Mouse (Mus musculus): ENCODE measurements at regions not wholly inside any gene's neighbourhood (a gene's known extent, or its start where the extent isn't known, plus 50 kb on each side); places are given as distances from the start of the nearest gene placed in this dataset.

- peaks cover 4% of the 10 kb centered on the region for H3K4me1 ChIP-seq (ENCODE audit: control insufficient read depth, insufficient read depth, low read length)
- no peak overlapping the region for H3K27ac ChIP-seq (ENCODE audit: low read depth, low read length)
- no peak for ATAC-seq (replicated peaks; ENCODE audit: insufficient number of reproducible peaks, low FRiP score, low TSS enrichment)
- no peak overlapping the region for H3K9ac ChIP-seq (ENCODE audit: low read depth, low read length)
- no peak overlapping the region for H3K4me3 ChIP-seq (ENCODE audit: low read depth, low read length)
- WGBS (ENCODE audit: insufficient replicate concordance), result 52% methylated on average over 5 of the region's 5 CpGs
- no peaks in the 10 kb centered on the region for H3K9me3 ChIP-seq (replicated peaks; ENCODE audit: control insufficient read depth, low read length)
- no peak overlapping the region for H3K4me2 ChIP-seq
- H3K36me3 ChIP-seq (ENCODE audit: control insufficient read depth, insufficient read depth, low read length), result no peaks in the 10 kb centered on the region
- no peaks in the 10 kb centered on the region for H3K27me3 ChIP-seq (ENCODE audit: control insufficient read depth, insufficient read depth, low read length)
These were observed 52.1 kb upstream of the Hmcn1 start for GRCm38 (mm10) chr1:151045334-151045733.

- 58% methylated on average over 7 of the region's 7 CpGs for WGBS (ENCODE audit: insufficient replicate concordance)
- ATAC-seq (replicated peaks; ENCODE audit: insufficient number of reproducible peaks, low FRiP score, low TSS enrichment), result no peak
- no peaks in the 10 kb centered on the region for H3K36me3 ChIP-seq (ENCODE audit: control insufficient read depth, insufficient read depth, low read length)
- H3K27me3 ChIP-seq (ENCODE audit: control insufficient read depth, insufficient read depth, low read length), result no peaks in the 10 kb centered on the region
- H3K4me3 ChIP-seq (ENCODE audit: low read depth, low read length), result no peak overlapping the region
- H3K4me1 ChIP-seq (ENCODE audit: control insufficient read depth, insufficient read depth, low read length), result no peaks in the 10 kb centered on the region; the same call in 1 of the 2 replicates
- H3K4me2 ChIP-seq, result no peak overlapping the region
- H3K27ac ChIP-seq (ENCODE audit: low read depth, low read length), result no peak overlapping the region
- no peaks in the 10 kb centered on the region for H3K9me3 ChIP-seq (replicated peaks; ENCODE audit: control insufficient read depth, low read length)
- H3K9ac ChIP-seq (ENCODE audit: low read depth, low read length), result no peak overlapping the region
These were observed 53.4 kb upstream of the Hmcn1 start for GRCm38 (mm10) chr1:151046626-151047025.

- Histone ChIP-seq H3K36me3 (ENCODE audit: control insufficient read depth, insufficient read depth, low read length) (no peaks in the 10 kb centered on the region), H3K27me3 (ENCODE audit: control insufficient read depth, insufficient read depth, low read length) (no peaks in the 10 kb centered on the region), H3K9ac (ENCODE audit: low read depth, low read length) (no peak overlapping the region), H3K4me1 (ENCODE audit: control insufficient read depth, insufficient read depth, low read length) (peaks cover 4% of the 10 kb centered on the region), H3K27ac (ENCODE audit: low read depth, low read length) (no peak overlapping the region), H3K4me3 (ENCODE audit: low read depth, low read length) (no peak overlapping the region), H3K4me2 (no peak overlapping the region), H3K9me3 (replicated peaks; ENCODE audit: control insufficient read depth, low read length) (no peaks in the 10 kb centered on the region)
- ATAC-seq (replicated peaks; ENCODE audit: insufficient number of reproducible peaks, low FRiP score, low TSS enrichment), result no peak
- 69% methylated on average over 19 of the region's 19 CpGs for WGBS (ENCODE audit: insufficient replicate concordance)
These were observed 56.7 kb upstream of the Hmcn1 start for GRCm38 (mm10) chr1:151049726-151050506.

GRCm38 (mm10) chr1:151050507-151050816 lies 57.2 kb upstream of the Hmcn1 start:
- Histone ChIP-seq H3K9me3 (replicated peaks; ENCODE audit: control insufficient read depth, low read length) (no peaks in the 10 kb centered on the region), H3K9ac (ENCODE audit: low read depth, low read length) (no peak overlapping the region), H3K4me1 (ENCODE audit: control insufficient read depth, insufficient read depth, low read length) (peaks cover 5% of the 10 kb centered on the region), H3K27me3 (ENCODE audit: control insufficient read depth, insufficient read depth, low read length) (no peaks in the 10 kb centered on the region), H3K4me2 (no peak overlapping the region), H3K27ac (ENCODE audit: low read depth, low read length) (no peak overlapping the region), H3K36me3 (ENCODE audit: control insufficient read depth, insufficient read depth, low read length) (no peaks in the 10 kb centered on the region), H3K4me3 (ENCODE audit: low read depth, low read length) (no peak overlapping the region)
- no peak for ATAC-seq (replicated peaks; ENCODE audit: insufficient number of reproducible peaks, low FRiP score, low TSS enrichment)
- 86% methylated on average over 3 of the region's 3 CpGs for WGBS (ENCODE audit: insufficient replicate concordance)

GRCm38 (mm10) chr1:151053268-151053667 lies 60.0 kb upstream of the Hmcn1 start:
- H3K9ac ChIP-seq (ENCODE audit: low read depth, low read length), result no peak overlapping the region
- no peaks in the 10 kb centered on the region for H3K9me3 ChIP-seq (replicated peaks; ENCODE audit: control insufficient read depth, low read length)
- H3K36me3 ChIP-seq (ENCODE audit: control insufficient read depth, insufficient read depth, low read length), result no peaks in the 10 kb centered on the region
- no peak overlapping the region for H3K4me3 ChIP-seq (ENCODE audit: low read depth, low read length)
- H3K27ac ChIP-seq (ENCODE audit: low read depth, low read length), result no peak overlapping the region
- WGBS (ENCODE audit: insufficient replicate concordance), result 62% methylated on average over 5 of the region's 5 CpGs
- peaks cover 5% of the 10 kb centered on the region; the same call in 1 of the 2 replicates for H3K4me1 ChIP-seq (ENCODE audit: control insufficient read depth, insufficient read depth, low read length)
- no peaks in the 10 kb centered on the region for H3K27me3 ChIP-seq (ENCODE audit: control insufficient read depth, insufficient read depth, low read length)
- H3K4me2 ChIP-seq, result no peak overlapping the region
- ATAC-seq (replicated peaks; ENCODE audit: insufficient number of reproducible peaks, low FRiP score, low TSS enrichment), result no peak

- Histone ChIP-seq H3K4me1 (ENCODE audit: control insufficient read depth, insufficient read depth, low read length) (peaks cover 5% of the 10 kb centered on the region; the same call in 1 of the 2 replicates), H3K4me2 (no peak overlapping the region), H3K9me3 (replicated peaks; ENCODE audit: control insufficient read depth, low read length) (no peaks in the 10 kb centered on the region), H3K4me3 (ENCODE audit: low read depth, low read length) (no peak overlapping the region), H3K36me3 (ENCODE audit: control insufficient read depth, insufficient read depth, low read length) (no peaks in the 10 kb centered on the region), H3K27me3 (ENCODE audit: control insufficient read depth, insufficient read depth, low read length) (no peaks in the 10 kb centered on the region), H3K27ac (ENCODE audit: low read depth, low read length) (no peak overlapping the region), H3K9ac (ENCODE audit: low read depth, low read length) (no peak overlapping the region)
- no peak for ATAC-seq (replicated peaks; ENCODE audit: insufficient number of reproducible peaks, low FRiP score, low TSS enrichment)
- WGBS (ENCODE audit: insufficient replicate concordance), result 83% methylated on average over 6 of the region's 6 CpGs
These were observed 62.2 kb upstream of the Hmcn1 start for GRCm38 (mm10) chr1:151055396-151055795.

GRCm38 (mm10) chr1:151059546-151060136 lies 66.4 kb upstream of the Hmcn1 start:
- Histone ChIP-seq H3K4me1 (ENCODE audit: control insufficient read depth, insufficient read depth, low read length) (peaks cover 4% of the 10 kb centered on the region; the same call in 1 of the 2 replicates), H3K9me3 (replicated peaks; ENCODE audit: control insufficient read depth, low read length) (no peaks in the 10 kb centered on the region), H3K9ac (ENCODE audit: low read depth, low read length) (no peak overlapping the region), H3K36me3 (ENCODE audit: control insufficient read depth, insufficient read depth, low read length) (no peaks in the 10 kb centered on the region), H3K27ac (ENCODE audit: low read depth, low read length) (no peak overlapping the region), H3K4me2 (no peak overlapping the region), H3K4me3 (ENCODE audit: low read depth, low read length) (no peak overlapping the region), H3K27me3 (ENCODE audit: control insufficient read depth, insufficient read depth, low read length) (no peaks in the 10 kb centered on the region)
- no peak for ATAC-seq (replicated peaks; ENCODE audit: insufficient number of reproducible peaks, low FRiP score, low TSS enrichment)
- WGBS (ENCODE audit: insufficient replicate concordance), result 82% methylated on average over 4 of the region's 4 CpGs

- H3K4me2 ChIP-seq, result no peak overlapping the region
- H3K27ac ChIP-seq (ENCODE audit: low read depth, low read length), result no peak overlapping the region
- no peak overlapping the region for H3K4me3 ChIP-seq (ENCODE audit: low read depth, low read length)
- 46% methylated on average over 9 of the region's 9 CpGs for WGBS (ENCODE audit: insufficient replicate concordance)
- H3K9ac ChIP-seq (ENCODE audit: low read depth, low read length), result no peak overlapping the region
- no peaks in the 10 kb centered on the region for H3K27me3 ChIP-seq (ENCODE audit: control insufficient read depth, insufficient read depth, low read length)
- H3K36me3 ChIP-seq (ENCODE audit: control insufficient read depth, insufficient read depth, low read length), result no peaks in the 10 kb centered on the region
- no peaks in the 10 kb centered on the region for H3K9me3 ChIP-seq (replicated peaks; ENCODE audit: control insufficient read depth, low read length)
- 0 out of 2 replicates have a peak, but pooled peaks cover 2% of the 10 kb centered on the region for H3K4me1 ChIP-seq (ENCODE audit: control insufficient read depth, insufficient read depth, low read length)
- no peak for ATAC-seq (replicated peaks; ENCODE audit: insufficient number of reproducible peaks, low FRiP score, low TSS enrichment)
These were observed 71.9 kb upstream of the Hmcn1 start for GRCm38 (mm10) chr1:151065090-151065567.
